Mouse (Mus musculus): Measurements from ENCODE around the gene 4933402J07Rik.

The 4933402J07Rik gene

DNA sequence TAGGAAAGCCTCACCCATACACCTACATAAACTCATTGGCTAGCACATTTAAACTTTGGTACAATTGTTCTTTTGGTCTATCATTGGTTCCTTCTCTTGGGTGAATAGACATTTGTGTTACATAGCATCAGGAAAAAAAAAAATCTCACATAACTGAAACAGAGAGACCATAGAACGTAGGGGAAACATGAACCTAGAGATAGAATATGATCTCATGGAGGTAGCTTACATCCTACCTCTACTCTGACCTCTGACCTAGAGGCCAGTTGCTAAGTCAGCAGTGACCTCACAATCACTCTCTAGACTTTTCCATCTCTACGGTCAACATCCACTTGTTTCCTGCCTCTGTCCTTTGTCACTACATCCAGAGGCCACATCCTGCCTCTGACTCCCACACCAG is at the start of gene 4933402J07Rik:
Gene 4933402J07Rik (plus strand): TSS at position 301 of the 400 bp plus-strand sequence.
- DNase-seq (ENCODE audit: low spot score) = no peak

DNA sequence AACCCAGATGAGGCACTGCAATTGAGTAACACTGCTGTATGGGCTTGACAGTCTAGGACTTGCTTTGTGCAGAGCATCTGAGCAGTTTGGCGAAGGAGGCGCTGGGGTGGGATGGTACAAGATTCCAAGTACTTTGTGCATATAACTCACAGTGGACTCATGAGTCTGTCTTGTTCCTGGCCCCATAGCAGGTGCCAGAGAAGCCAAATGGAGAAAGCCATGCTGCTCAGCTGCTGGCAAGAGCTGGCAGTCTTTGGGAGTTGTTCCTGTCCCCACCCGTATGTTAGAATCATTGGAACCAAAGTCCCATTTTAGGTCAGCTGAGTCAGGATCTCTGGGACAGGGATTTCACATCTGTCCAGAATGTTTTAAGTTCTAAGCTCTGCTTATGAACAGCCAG is 46.5 kb upstream of the 4933402J07Rik start:
- DNase-seq (ENCODE audit: low spot score) = no peak

DNA sequence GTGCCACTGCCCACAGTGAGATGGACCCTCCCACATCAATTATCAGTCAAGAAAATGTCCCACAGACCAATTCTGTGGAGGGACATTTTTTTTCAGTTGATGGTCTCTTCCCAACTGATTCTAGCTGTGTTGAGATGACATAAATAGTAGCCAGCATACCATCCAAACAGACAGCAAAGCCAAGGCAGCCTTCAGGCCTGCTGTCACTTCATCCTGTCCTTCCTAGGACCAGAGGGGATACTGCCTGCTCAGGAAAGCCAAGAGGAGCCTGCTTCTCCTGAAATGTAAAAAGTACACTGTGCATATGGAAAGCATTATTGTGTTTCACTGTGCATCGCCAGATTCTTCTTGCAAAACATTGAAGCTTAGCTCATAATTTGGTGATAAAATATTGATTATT is 38.6 kb upstream of the 4933402J07Rik start:
- no peak for DNase-seq (ENCODE audit: low spot score)

DNA sequence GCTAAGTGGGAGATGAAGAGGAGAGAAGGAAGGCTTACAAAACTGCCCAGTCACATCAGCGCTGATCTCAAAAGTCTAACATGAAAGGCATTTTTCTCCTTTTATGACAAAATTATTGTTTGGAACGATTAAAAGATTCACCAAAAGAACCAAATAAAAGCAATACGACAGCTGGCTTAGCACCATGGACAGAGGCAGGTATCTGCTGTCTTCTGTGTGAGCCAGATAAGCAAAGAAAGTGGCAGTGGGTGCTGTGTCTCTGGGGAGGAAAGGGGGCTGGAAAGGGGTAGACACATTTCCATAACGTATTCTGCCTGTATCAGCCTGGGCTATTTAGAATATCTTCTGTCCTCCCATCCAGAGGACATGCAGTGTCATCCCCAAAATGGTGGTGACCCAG is 32.5 kb upstream of the 4933402J07Rik start:
- DNase-seq (ENCODE audit: low spot score) = no peak

DNA sequence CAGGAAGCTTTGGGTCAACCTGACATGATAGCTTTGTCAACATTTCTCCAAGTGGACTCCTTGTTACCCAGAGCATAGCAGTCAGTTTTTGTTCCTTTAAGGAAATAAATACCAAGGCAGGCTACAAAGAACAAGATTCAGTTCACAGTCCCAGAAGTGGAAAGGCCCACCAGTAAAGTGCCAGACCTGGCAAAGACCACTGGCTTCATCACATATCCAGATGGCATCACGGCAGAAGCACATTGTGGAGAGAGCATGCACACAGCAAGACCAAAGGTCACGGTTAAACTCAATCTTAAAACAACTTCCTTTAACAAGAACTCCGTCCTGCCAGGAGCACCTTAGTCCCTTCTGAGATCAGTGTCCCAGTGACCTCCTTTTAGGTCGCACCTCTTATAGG is 30.2 kb upstream of the 4933402J07Rik start:
- DNase-seq (ENCODE audit: low spot score) = no peak

DNA sequence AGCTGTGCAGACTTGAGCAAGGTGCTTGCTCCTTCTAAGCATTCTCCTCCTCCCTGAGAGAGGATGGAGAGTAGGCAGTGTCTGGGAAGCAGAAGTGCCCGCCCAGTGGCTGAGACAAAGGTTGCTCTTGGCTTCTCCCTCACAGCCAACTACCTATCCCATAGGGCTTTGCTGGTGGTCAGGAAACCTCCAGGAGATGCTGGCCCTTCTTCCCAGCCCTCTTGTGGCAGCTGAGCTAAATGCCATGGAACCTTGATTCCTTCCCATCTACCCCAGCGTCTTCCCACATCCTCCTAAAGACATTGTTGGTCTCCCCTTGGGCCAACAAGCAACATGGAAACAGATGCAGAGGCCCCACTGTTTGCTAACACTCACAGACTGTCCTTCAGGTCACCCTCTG is 28.8 kb upstream of the 4933402J07Rik start:
- DNase-seq (ENCODE audit: low spot score) = no peak

- peak; percentile 55 for DNase-seq (ENCODE audit: low spot score)
Observed at GRCm38 (mm10) chr8:87536615-87537329, 26.9 kb upstream of the 4933402J07Rik start.

DNA sequence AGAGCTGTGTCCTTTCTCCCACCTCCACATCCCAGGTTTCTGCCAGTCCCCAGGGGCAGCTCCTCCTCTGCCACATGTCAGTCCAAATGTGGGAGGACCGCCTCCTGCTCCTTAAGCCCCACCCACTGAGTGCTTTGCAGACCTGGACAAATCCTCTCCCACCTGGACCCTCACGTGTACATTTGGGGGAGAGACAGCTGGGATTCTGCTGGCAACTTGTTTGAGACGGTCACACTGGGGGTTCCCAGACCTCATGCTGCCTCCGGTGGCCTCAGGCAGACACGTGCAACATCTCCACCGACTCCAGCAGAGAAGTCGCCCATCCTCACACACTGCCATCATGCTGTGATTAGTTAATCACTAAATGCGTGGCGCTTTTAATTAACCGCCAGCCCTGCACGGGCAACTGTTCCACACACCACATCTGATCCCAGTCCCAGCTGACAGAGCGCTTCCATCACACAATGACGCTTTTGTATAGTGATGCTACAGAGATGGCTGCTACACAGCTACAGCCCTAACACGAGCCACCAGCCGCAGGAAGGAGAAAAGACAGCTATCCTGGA is 23.7 kb upstream of the 4933402J07Rik start:
- no peak for DNase-seq (ENCODE audit: low spot score)

DNA sequence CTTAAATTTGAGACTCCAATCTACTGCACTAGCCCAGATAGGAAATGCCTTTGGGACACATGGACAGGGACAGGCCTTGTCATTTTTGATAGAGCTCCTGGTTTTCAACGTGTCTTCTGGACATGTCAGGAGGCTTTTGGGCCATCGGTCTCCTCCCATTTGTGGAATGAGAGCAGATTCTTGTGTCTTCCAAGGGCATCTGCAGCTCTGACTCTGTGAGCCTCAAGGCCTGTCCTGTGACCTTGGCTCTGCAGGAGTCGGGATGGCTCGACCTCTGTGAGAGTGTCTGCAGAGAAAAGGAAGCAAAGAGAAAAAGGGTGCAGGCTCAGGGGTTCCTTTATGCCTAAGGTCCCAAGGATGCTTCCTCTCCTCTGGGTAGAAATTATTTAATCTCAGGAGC is 13.8 kb upstream of the 4933402J07Rik start:
- no peak for DNase-seq (ENCODE audit: low spot score)

GRCm38 (mm10) chr8:87552801-87553200 is 10.9 kb upstream of the 4933402J07Rik start:
- no peak for DNase-seq (ENCODE audit: low spot score)

DNA sequence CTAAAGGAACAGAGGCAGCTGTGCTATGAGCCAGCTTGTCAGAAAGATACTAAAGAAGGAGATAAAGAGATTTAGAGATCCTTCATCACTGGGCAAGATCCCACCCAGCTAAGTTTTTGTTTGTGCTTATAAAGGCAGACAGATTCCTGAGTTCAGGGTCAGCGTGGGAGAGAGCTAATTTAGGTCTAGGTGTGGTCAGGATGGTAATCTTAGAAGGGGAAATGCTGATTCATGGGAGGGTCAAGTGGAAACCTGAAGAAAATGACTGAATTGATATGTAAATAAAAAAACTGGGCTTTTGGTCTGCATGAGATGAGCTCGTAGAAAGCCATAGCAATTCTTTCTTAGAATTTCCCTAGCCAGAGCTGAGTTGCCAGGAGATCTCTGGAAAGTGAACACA is 2.9 kb upstream of the 4933402J07Rik start:
- DNase-seq (ENCODE audit: low spot score) = no peak

DNA sequence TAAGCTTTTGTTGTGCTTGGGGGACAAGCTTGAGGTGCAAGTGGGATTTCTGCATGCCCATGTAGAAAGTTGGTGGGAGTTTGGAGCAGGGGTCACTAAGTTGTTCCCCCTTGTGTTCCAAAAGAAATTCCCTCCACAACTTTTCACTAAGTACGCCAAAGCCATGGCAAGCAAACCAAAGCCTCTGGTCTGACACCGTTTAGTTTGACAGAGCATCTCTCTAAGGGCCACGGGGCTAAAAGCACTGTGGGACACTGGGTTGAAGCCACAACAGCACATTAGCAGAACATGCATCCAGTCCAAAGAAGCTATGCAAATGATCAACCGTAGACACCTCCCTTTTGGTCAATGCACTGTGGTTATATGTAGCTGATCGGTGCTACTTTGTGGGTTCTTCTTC is 5.5 kb downstream of the 4933402J07Rik start:
- DNase-seq (ENCODE audit: low spot score) = no peak

DNA sequence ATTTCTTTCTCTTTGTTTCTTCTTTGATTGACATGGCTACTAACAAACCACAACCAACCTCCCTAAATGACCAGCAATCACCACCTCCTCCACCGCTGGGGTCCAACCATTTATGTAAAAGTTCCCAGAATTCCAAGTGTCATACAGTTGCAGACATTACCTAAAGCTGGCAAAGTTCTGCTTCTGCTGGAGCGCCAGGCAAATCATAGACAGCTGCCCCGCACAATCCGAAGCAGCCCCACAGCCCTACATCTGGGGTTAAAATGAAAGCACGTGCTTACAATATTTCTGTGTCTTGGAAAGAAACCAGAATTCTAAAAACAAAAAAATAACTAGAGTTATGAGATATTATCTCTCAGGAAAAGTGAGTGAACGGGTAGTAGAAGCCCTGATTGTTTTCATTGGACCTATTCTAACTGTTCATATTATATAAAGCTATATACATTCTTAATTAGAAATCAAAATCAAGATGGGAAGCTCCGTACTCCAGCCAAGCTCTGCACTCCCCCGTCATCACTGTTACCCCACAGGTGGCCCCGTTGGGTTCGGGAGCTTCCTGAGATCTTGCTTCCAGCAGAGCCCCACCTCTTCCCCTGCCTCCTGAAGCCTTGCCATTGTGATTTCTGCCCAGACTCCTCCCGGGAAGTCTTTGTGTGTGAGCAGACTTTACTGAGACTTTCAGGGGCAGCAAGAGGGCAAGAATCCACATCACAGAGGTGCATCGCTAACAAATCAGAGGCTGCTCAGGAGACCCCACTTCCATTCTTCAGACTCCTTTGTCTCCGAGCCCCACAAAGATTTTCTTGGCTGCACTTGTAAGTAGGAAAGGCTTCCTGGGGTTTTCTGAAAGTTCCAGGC is 6.3 kb downstream of the 4933402J07Rik start:
- no peak for DNase-seq (ENCODE audit: low spot score)

DNA sequence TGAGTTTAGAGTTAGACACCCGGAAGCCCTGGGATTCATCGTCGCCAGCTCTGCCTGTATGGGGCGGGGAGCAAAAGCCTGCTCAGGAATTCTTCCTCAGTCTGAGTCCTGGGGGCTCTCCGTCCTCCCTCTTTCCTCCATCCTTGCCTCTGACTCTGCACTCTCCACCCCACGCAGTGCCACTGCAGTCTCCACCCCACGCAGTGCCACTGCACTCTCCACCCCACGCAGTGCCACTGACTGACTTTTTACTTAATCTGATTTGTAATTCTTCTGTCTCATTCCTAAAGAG is 6.9 kb downstream of the 4933402J07Rik start:
- DNase-seq (ENCODE audit: low spot score) = no peak

DNA sequence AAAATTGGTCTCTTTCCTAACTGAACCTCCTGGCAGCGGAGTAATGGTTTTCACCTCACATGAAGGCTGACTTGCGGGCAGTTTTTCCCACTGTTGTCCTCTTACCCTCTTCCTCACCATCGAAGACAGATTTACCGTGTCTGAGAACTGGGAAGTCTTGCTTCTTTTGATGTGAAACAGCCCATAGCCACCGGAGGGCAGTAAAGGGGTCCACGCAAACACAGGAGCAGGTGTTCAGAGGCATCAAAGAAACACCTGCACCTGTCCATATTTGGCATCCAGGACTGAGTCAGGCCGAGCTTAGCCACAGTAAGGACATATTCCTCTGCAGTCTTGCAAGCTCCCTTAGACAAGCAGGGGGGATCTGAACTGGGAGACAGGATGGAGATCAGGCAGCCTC is 7.2 kb downstream of the 4933402J07Rik start:
- DNase-seq (ENCODE audit: low spot score) = no peak

GRCm38 (mm10) chr8:87594272-87594671 is 30.6 kb downstream of the 4933402J07Rik start:
- peak; percentile 37 for DNase-seq (ENCODE audit: low spot score)

GRCm38 (mm10) chr8:87602731-87603130 is 39.1 kb downstream of the 4933402J07Rik start:
- no peak for DNase-seq (ENCODE audit: low spot score)

- no peak for DNase-seq (ENCODE audit: low spot score)
Observed at GRCm38 (mm10) chr8:87609110-87609509, 45.5 kb downstream of the 4933402J07Rik start.

GRCm38 (mm10) chr8:87609651-87610192 is 46.1 kb downstream of the 4933402J07Rik start:
- DNase-seq (ENCODE audit: low spot score) = no peak

GRCm38 (mm10) chr8:87613701-87614100 is 50.0 kb downstream of the 4933402J07Rik start:
- DNase-seq (ENCODE audit: low spot score) = no peak

DNA sequence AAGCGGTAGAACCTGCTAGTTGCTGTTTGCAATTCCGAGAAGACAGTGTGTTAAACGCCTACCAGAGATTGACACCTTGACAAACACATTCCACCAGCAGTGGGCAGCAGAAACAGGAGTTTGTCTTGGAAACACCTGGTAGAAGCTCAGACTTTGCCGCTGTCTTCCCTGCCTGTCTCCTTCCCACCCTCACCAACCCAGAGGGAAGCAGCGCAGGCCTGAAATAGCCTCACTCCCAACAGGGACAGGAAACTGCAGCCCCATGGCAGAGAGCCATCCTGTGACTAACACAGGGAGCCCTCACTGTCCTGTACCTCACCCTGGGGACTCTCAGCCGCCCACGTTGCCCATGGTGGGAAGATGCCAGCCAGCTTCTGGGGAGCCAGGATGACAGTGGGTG is 55.5 kb downstream of the 4933402J07Rik start:
- no peak for DNase-seq (ENCODE audit: low spot score)

GRCm38 (mm10) chr8:87619529-87619928 is 55.9 kb downstream of the 4933402J07Rik start:
- DNase-seq (ENCODE audit: low spot score) = no peak

DNA sequence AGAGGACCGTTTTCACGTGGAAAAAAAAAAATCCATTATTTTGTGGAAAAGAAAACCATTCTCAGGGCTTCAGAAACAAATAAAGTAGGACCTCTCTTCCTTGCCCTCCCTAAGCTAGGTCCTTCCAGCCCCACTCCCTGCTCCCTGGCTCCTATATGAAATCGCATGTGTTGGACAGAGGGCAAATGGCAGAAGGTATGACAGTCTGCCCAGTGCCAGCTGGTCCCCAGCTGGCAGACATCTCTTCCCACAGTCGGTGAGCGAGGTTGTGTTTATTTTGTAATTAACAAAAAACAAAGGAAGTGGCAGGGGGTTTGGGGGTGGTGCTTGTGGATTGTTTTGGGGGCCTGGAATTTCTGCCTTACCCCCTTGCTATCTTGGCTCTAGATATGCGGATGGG is 56.6 kb downstream of the 4933402J07Rik start:
- DNase-seq (ENCODE audit: low spot score) = no peak

All from testis, postnatal 14 days (tissue).